Mouse (Mus musculus) heart, adult 10 weeks (tissue): ENCODE data around the gene Rpn2. TPM values are rescaled to one million over a fixed set of nuclear protein-coding genes. Genes with fewer than 3 reads are reported as not detected.

ENCODE experiments used
- polyA plus RNA-seq: library from polyadenylated mRNA; stranded (reverse); fragments of 350-450 nt; fragmentation: Illumina TruSeq; extraction: RNeasy Lipid Tissue Mini Kit (QIAGEN cat#74804); gene quantifications from one replicate; pipeline ENCODE4 v1.2.3, GENCODE M21; 2014; ENCODE audit warnings: low read depth, low replicate concordance

The Rpn2 gene
- 99.3 TPM for polyA plus RNA-seq

DNA sequence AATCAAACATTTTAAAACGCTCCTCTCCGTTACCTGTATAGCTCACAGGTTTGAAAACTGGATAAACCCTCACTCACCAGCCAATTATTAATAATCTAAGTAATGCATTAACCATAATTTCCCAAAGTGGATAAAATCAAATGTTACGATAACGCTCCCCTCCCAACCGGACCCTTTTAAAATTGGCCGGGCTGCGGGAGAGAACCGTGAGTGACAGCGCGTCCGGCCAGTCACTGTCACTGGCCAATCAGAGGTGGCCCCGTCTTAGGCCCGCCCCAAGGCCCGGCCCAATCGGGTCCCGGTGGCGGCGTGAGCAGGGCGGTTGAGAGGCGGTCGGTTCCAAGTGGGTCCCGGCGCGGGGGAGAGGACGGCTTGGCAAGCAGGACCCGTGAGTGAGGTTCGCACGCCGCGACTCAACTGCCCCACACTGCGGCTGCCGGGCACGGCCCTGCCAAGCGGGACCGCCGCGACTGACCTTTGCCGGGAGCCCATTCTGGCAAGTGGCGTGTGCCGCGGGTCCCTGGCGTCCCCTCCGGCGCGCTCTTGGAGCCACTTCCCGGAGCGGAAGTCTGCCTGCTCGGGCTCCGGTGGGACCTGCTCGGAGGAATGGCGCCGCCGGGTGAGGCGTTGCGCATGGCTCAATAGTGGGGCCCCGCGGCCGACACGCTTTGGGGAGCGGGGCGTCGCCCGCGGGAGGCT lies at the start of gene Rpn2:
Gene Rpn2 (plus strand): TSS at position 301 of the 699 bp plus-strand sequence.

GRCm38 (mm10) chr2:157279416-157279800 lies 591 bp downstream of the Rpn2 start, which contains the start of gene Mroh8:
TSS of gene Mroh8 (minus strand) at chr2:157279549.

DNA sequence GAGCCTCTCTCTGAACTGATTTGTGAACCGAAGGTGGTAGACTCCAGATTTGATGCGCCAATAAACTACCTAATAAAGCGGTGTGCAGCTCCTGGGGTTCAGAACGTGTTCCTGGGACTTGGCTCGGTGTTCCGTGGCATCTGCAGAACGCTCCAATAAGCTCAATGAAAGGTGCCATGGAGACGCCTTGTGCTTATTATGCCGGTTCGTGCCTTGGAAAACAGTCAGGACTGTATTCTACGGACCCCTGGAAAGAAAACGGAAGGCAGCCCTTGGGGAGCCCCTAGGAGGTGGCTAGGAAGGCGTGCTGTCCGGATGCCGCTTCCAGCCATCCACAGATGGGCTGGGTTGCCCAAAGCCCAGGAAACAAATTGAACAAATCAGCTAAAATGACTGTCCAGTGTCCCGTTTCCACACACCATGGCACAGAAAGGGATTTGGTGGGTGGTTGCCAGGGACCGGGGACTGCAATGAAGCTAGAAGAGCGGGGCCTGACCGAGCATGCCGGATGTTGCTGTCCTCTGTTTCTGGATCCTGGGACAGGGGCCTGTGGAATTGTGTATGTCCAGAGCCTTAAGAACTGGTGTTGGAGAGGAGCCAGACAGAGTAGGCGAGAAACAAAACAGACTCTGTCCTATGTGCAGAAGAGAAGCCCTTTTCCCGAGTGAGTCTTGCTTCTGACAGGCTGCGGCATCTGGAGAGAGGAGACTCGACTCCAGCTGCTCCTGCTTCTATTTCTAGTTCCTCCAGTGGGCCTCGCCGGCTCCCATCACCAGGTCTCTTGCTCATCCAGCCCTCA lies 68.7 kb downstream of the Rpn2 start, which contains the start of gene Ghrh:
Gene Ghrh (minus strand): TSS at position 146 of the 799 bp plus-strand sequence.

GRCm38 (mm10) chr2:157367184-157367893 lies 88.5 kb downstream of the Rpn2 start, which contains the start of gene Manbal:
TSS of gene Manbal (plus strand) at chr2:157367594.

Other genes with a start within 250 kb of the Rpn2 start
- 6.0 TPM for gene Soga1, start 199.8 kb upstream of the Rpn2 start, polyA plus RNA-seq
- gene Tldc2, start 192.0 kb upstream of the Rpn2 start, polyA plus RNA-seq: not detected
- gene Samhd1, start 143.8 kb upstream of the Rpn2 start, polyA plus RNA-seq: 30.2 TPM
- 2.1 TPM for gene Rbl1, start 74.5 kb upstream of the Rpn2 start, polyA plus RNA-seq
- gene Mroh8, start 532 bp downstream of the Rpn2 start, polyA plus RNA-seq: not detected
- not detected for gene Ghrh, start 68.5 kb downstream of the Rpn2 start, polyA plus RNA-seq
- 23.7 TPM for gene Manbal, start 88.6 kb downstream of the Rpn2 start, polyA plus RNA-seq
- 2.9 TPM for gene Src, start 139.4 kb downstream of the Rpn2 start, polyA plus RNA-seq